Mouse (Mus musculus): ENCODE results near the gene Coasy. TPM values are rescaled to one million over a fixed set of nuclear protein-coding genes. Genes with fewer than 3 reads are reported as not detected.

The Coasy gene
- total and polyA plus RNA-seq, 3 experiments = 15.8 to 22.1 (median 17.5) TPM

- Histone ChIP-seq H3K4me1 (ENCODE audit: control insufficient read depth, insufficient read depth, low read length) (peaks cover 50% of the 10 kb centered on the region), H3K27ac (peak overlapping the region; percentile 99), H3K27me3 (ENCODE audit: control insufficient read depth, insufficient read depth, low read length) (no peaks in the 10 kb centered on the region), H3K36me3 (ENCODE audit: control insufficient read depth, insufficient read depth, low read length) (peaks cover 18% of the 10 kb centered on the region; the same call in 1 of the 2 replicates), H3K4me3 (no peak overlapping the region), H3K9ac (ENCODE audit: low read depth, low read length) (peak overlapping the region; percentile 1; the same call in 1 of the 2 replicates), H3K79me2 (replicated peaks; ENCODE audit: control insufficient read depth, insufficient read depth, low read length) (no peaks in the 10 kb centered on the region)
- no peak for TF ChIP-seq EP300 (IDR thresholded peaks at IDR 0.05; ENCODE audit: insufficient read depth, low read depth, low read length)
- no peak for TF ChIP-seq CTCF (IDR thresholded peaks at IDR 0.05)
- no peak for TF ChIP-seq POLR2A (IDR thresholded peaks at IDR 0.05; ENCODE audit: insufficient read depth, low read depth, low read length)
- intact Hi-C loops (cut with DNase I) = loop anchor here (2.0 kb wide), 1 partner anchor 167 kb away; no protein-coding TSS in a partner anchor
- WGBS = 65% methylated on average over 10 of the region's 10 CpGs
- peak in 1 of 2 experiments; percentile 39 for DNase-seq
Measured at GRCm38 (mm10) chr11:101059473-101059872, 22.9 kb upstream of the Coasy start.

GRCm38 (mm10) chr11:101060126-101060525 lies 22.2 kb upstream of the Coasy start:
- intact Hi-C loops (cut with DNase I) = loop anchor here (1.0 to 10.0 kb wide), 4 partner anchors 98 to 663 kb away; partner anchors contain the start of genes Cnp and Jup
- Histone ChIP-seq H3K36me3 (ENCODE audit: control insufficient read depth, insufficient read depth, low read length) (peaks cover 20% of the 10 kb centered on the region; the same call in 1 of the 2 replicates), H3K4me1 (ENCODE audit: control insufficient read depth, insufficient read depth, low read length) (peaks cover 50% of the 10 kb centered on the region), H3K27ac (peak overlapping the region; percentile 99), H3K9ac (ENCODE audit: low read depth, low read length) (peak overlapping the region; percentile 49), H3K79me2 (replicated peaks; ENCODE audit: control insufficient read depth, insufficient read depth, low read length) (no peaks in the 10 kb centered on the region), H3K27me3 (ENCODE audit: control insufficient read depth, insufficient read depth, low read length) (no peaks in the 10 kb centered on the region), H3K4me3 (0 out of 2 replicates have a peak overlapping the region, but pooled peaks have one; percentile 15)
- TF ChIP-seq POLR2A (IDR thresholded peaks at IDR 0.05; ENCODE audit: insufficient read depth, low read depth, low read length) (peak; percentile 63), CTCF (IDR thresholded peaks at IDR 0.05) (0 out of 2 replicates have a peak, but pooled peaks have one; percentile 5), EP300 (IDR thresholded peaks at IDR 0.05; ENCODE audit: insufficient read depth, low read depth, low read length) (peak; percentile 91)
- WGBS = 2% methylated on average over 8 of the region's 8 CpGs
- DNase-seq = peak; percentile 80 to 88

GRCm38 (mm10) chr11:101061049-101061448 lies 21.3 kb upstream of the Coasy start:
- DNase-seq = peak in 1 of 2 experiments; percentile 23
- intact Hi-C loops (cut with DNase I) = loop anchor here (5.0 to 10.0 kb wide), 3 partner anchors 336 to 664 kb away; partner anchors contain the start of genes Cnp and Jup
- peaks cover 20% of the 10 kb centered on the region; the same call in 1 of the 2 replicates for H3K36me3 ChIP-seq (ENCODE audit: control insufficient read depth, insufficient read depth, low read length)
- H3K27me3 ChIP-seq (ENCODE audit: control insufficient read depth, insufficient read depth, low read length) = no peaks in the 10 kb centered on the region
- WGBS = 92% methylated on average over 5 of the region's 5 CpGs
- no peaks in the 10 kb centered on the region for H3K79me2 ChIP-seq (replicated peaks; ENCODE audit: control insufficient read depth, insufficient read depth, low read length)
- peak overlapping the region; percentile 99 for H3K27ac ChIP-seq
- H3K4me1 ChIP-seq (ENCODE audit: control insufficient read depth, insufficient read depth, low read length) = peaks cover 50% of the 10 kb centered on the region
- TF ChIP-seq CTCF (IDR thresholded peaks at IDR 0.05) = no peak
- TF ChIP-seq POLR2A (IDR thresholded peaks at IDR 0.05; ENCODE audit: insufficient read depth, low read depth, low read length) = no peak
- no peak overlapping the region for H3K9ac ChIP-seq (ENCODE audit: low read depth, low read length)
- H3K4me3 ChIP-seq = no peak overlapping the region

GRCm38 (mm10) chr11:101062165-101062884 lies 20.0 kb upstream of the Coasy start:
- H3K79me2 ChIP-seq (replicated peaks; ENCODE audit: control insufficient read depth, insufficient read depth, low read length) = no peaks in the 10 kb centered on the region
- H3K27me3 ChIP-seq (ENCODE audit: control insufficient read depth, insufficient read depth, low read length) = no peaks in the 10 kb centered on the region
- H3K4me1 ChIP-seq (ENCODE audit: control insufficient read depth, insufficient read depth, low read length) = peaks cover 45% of the 10 kb centered on the region
- peak; percentile 75 to 84 for DNase-seq
- peak overlapping the region; percentile 25 for H3K9ac ChIP-seq (ENCODE audit: low read depth, low read length)
- TF ChIP-seq CTCF (IDR thresholded peaks at IDR 0.05) (peak; percentile 11; the same call in 1 of the 2 replicates), EP300 (IDR thresholded peaks at IDR 0.05; ENCODE audit: insufficient read depth, low read depth, low read length) (0 out of 2 replicates have a peak, but pooled peaks have one; percentile 44), POLR2A (IDR thresholded peaks at IDR 0.05; ENCODE audit: insufficient read depth, low read depth, low read length) (peak; percentile 40; the same call in 1 of the 2 replicates)
- peak overlapping the region; percentile 99 for H3K27ac ChIP-seq
- intact Hi-C loops (cut with DNase I) = loop anchor here (5.0 to 10.0 kb wide), 3 partner anchors 338 to 665 kb away; partner anchors contain the start of genes Cnp and Jup
- 37% methylated on average over 12 of the region's 12 CpGs for WGBS
- no peak overlapping the region for H3K4me3 ChIP-seq
- peaks cover 20% of the 10 kb centered on the region; the same call in 1 of the 2 replicates for H3K36me3 ChIP-seq (ENCODE audit: control insufficient read depth, insufficient read depth, low read length)

GRCm38 (mm10) chr11:101062971-101063675 lies 19.2 kb upstream of the Coasy start:
- intact Hi-C loops (cut with DNase I) = loop anchor here (5.0 to 10.0 kb wide), 3 partner anchors 338 to 666 kb away; partner anchors contain the start of genes Cnp and Jup
- 46% methylated on average over 14 of the region's 14 CpGs for WGBS
- H3K27me3 ChIP-seq (ENCODE audit: control insufficient read depth, insufficient read depth, low read length) = no peaks in the 10 kb centered on the region
- H3K36me3 ChIP-seq (ENCODE audit: control insufficient read depth, insufficient read depth, low read length) = peaks cover 20% of the 10 kb centered on the region; the same call in 1 of the 2 replicates
- no peak for TF ChIP-seq CTCF (IDR thresholded peaks at IDR 0.05)
- no peak for TF ChIP-seq POLR2A (IDR thresholded peaks at IDR 0.05; ENCODE audit: insufficient read depth, low read depth, low read length)
- no peak for TF ChIP-seq EP300 (IDR thresholded peaks at IDR 0.05; ENCODE audit: insufficient read depth, low read depth, low read length)
- peak overlapping the region; percentile 99 for H3K27ac ChIP-seq
- H3K79me2 ChIP-seq (replicated peaks; ENCODE audit: control insufficient read depth, insufficient read depth, low read length) = no peaks in the 10 kb centered on the region
- H3K4me3 ChIP-seq = no peak overlapping the region
- H3K9ac ChIP-seq (ENCODE audit: low read depth, low read length) = peak overlapping the region; percentile 25
- DNase-seq = peak in 1 of 2 experiments; percentile 56
- H3K4me1 ChIP-seq (ENCODE audit: control insufficient read depth, insufficient read depth, low read length) = peaks cover 39% of the 10 kb centered on the region

Measured in heart, adult 2 months (tissue).